Mouse (Mus musculus) midbrain, embryonic 10.5 days (tissue): ENCODE measurements at regions not wholly inside any gene's neighbourhood (a gene's known extent, or its start where the extent isn't known, plus 50 kb on each side); places are given as distances from the start of the nearest gene placed in this dataset.

ENCODE experiments used
- DNase-seq: peaks from one replicate; pipeline ENCODE4 v3.0.0-alpha.2; 2017; ENCODE audit warnings: low spot score
- H3K27ac ChIP-seq: fragments of 300-500 bp; sonication (generic); replicated peaks from 2 replicates; pipeline ENCODE4 v1.5.1; 2016; ENCODE audit warnings: mild to moderate bottlenecking
- H3K27me3 ChIP-seq: fragments of 300-500 bp; sonication (generic); 2 replicates; pipeline ENCODE4 v1.6.1; 2016; ENCODE audit warnings: low read depth, mild to moderate bottlenecking; ENCODE audit not compliant: poor library complexity, severe bottlenecking
- H3K36me3 ChIP-seq: fragments of 300-500 bp; sonication (generic); 2 replicates; pipeline ENCODE4 v1.6.1; 2016; ENCODE audit warnings: mild to moderate bottlenecking, moderate library complexity
- H3K4me1 ChIP-seq: fragments of 300-500 bp; sonication (generic); 2 replicates; pipeline ENCODE4 v1.6.1; 2016
- H3K4me3 ChIP-seq: fragments of 300-500 bp; sonication (generic); 2 replicates; pipeline ENCODE4 v1.5.1; 2016; ENCODE audit warnings: mild to moderate bottlenecking, moderate library complexity
- H3K9me3 ChIP-seq: fragments of 300-500 bp; sonication (generic); replicated peaks from 2 replicates; pipeline ENCODE4 v1.6.1; 2016; ENCODE audit warnings: mild to moderate bottlenecking
- WGBS: fragments of 180-500 bp; shearing (Covaris S2); methylation state at CpG from one replicate; pipeline ENCODE4 v1.1.7; 2016; 5-methylcytosine and 5-hydroxymethylcytosine counted together

DNA sequence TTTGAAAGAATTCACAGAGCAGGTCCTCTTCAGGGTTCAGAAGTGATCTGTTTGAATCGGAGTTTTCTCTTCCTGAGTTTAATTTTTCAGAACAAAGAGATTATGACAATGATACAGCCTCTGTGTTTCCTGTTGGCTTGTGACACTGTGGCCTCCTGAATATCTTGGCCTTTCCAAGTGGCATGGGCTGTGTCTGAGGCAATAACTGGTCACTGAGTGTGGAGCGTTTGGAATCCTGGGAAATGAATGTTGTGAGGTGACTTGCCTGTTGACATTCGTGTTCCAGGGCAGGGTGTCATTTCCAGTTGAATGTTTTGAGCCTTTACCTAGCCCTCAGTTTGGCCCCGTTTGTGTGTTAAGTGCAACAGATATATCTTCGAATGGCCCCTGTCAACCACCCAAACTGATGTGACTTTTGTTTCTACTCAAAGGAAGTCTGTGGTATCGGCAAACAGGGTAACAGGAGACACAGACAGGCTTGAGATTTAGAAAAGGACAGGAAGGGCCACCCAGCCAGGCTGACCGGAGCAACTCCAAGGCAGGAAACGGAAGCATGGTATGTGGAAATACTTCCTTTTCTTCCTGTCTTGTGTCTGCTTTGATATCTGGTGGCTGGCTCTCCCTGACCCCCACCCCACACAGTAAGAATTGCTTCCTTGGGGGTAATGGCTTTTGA, 52.3 kb upstream of the Mef2a start:
- H3K36me3 ChIP-seq: no peaks in the 10 kb centered on the region
- DNase-seq: no peak
- H3K4me1 ChIP-seq: no peaks in the 10 kb centered on the region
- H3K27ac ChIP-seq: no peak overlapping the region
- H3K9me3 ChIP-seq: no peaks in the 10 kb centered on the region
- no peak overlapping the region for H3K4me3 ChIP-seq
- 84% methylated on average over 8 of the region's 8 CpGs for whole genome bisulfite sequencing
- H3K27me3 ChIP-seq: no peaks in the 10 kb centered on the region
